In genomic region chr15:7180576-7180975, GRCm38 (mm10) we compare ENCODE assay signal across 17 mouse cellular contexts.
A peak's percentile ranks its signal among the peaks of the same experiment; 100 is the strongest.
DNase-seq lines count a peak whose midpoint lies in the region.
"Had no signal": no experiment of that assay in that cellular context is flagged by ENCODE, and none has a peak within 500 bp of the region (broad histone marks: within the 10 kb centered on the region; RNA-seq: fewer than 3 reads in every experiment).

No protein-coding gene starts in this region.

- DNase-seq in adrenal gland, adult (ENCODE audit: inconsistent age in 2 of 2, low spot score in 1 of 2): peak; percentile 41 to 59
- DNase-seq in adrenal gland, adult 18-20 months (ENCODE audit: low spot score in 2 of 2): no peak
- DNase-seq in cerebellum, adult 9-11 months: peak; percentile 10
- DNase-seq in cerebellum, postnatal 14 days: no peak
- DNase-seq in left cerebral cortex, adult 11 months (ENCODE audit: low spot score): peak; percentile 14
- no peak for DNase-seq in left cerebral cortex, postnatal 10 days (ENCODE audit: extremely low spot score in 1 of 2, low spot score in 2 of 2)
- peak; percentile 50 for DNase-seq in testis, postnatal 14 days (ENCODE audit: low spot score)
- DNase-seq in ovary, postnatal 10 days (ENCODE audit: low spot score): no peak
- DNase-seq: cerebellum, adult 11 months; forebrain, postnatal 0 days; gastrocnemius, postnatal 36 days; heart, adult 2 months; kidney, adult 18-20 months; left cerebral cortex, postnatal 4 days; lung, embryonic 14.5 days; thymus, adult 2 months; thymus, postnatal 4 days had no signal

- intact Hi-C loops in left cerebral cortex, postnatal 10 days (cut with DNase I): no loop called here

Comparison
In these comparisons a context has a peak if more than half of its experiments do, and no peak if none do; other contexts are left out.
1. DNase-seq: peak in adrenal gland, adult (2 of 2), cerebellum, adult 9-11 months (single experiment), left cerebral cortex, adult 11 months (single experiment) and testis, postnatal 14 days (single experiment); none in adrenal gland, adult 18-20 months (0 of 2), cerebellum, postnatal 14 days (0 of 2), left cerebral cortex, postnatal 10 days (0 of 2) and ovary, postnatal 10 days (single experiment).